Mouse (Mus musculus): ENCODE measurements around the gene Ucma. TPM values are rescaled to one million over a fixed set of nuclear protein-coding genes. Genes with fewer than 3 reads are reported as not detected.

Gene Ucma
- not detected in 4 replicates for total RNA-seq (2023; ENCODE audit: inconsistent age)

DNA sequence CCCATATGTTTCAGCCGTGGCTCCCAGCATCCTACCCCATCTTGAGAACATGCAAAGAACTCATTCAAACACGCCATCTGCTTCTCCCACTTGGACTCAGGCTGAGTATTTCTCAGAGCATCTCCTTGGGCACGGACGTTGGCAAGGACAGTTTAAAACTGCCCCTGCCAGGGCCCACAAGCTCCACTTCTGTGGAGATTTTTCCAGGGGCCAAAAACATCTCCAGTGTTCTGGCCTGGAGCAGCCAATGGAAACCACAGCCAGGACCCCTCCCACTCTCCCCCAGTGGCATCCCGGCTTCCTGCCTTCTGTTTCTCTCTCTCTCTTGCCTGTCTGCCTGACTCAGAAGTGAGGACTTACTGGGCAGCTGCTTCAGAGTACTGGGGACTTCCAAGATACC, at the start of gene Ucma:
Gene Ucma, plus strand, starts transcription at position 316 of the 400 bp plus-strand sequence.

DNA sequence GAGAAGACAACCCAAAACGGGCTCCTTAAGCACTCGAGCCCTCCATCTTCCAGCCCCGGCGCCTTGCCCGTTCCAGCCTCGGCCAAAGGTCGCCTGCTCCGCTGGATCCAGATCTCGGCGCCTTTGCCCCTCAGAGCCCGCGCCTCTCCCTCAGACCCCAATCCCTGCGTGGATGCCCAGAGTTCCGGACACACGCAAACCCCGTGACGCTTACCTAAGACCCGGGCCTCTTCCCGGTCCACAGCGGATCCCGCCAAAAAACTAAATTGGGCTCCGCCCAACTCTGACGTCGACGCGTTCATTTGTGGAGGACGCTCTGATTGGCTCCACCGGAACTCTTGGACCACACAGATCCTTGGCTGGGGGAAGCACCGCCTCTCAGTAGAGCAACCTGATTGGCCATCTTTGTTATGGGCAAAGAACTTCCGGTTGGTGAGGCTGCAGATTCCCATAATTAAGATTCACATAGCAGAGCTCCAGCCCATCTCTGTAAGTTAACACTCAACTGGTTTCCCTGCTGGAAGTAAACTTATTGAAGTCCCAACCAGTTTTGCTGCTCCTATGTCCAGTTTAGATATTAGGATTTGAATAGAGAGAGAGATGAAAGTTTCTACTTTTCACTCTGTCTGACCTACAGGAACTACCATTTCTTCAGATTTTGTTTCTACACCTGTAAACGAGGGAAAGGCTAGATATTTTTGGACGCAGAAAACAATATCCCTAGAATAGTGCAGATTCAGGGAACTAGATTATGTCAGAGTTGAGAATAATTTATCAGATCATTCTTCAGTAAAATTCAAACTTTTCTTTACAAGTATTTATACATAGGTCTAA, 36.8 kb downstream of the Ucma start, which contains the start of gene Mcm10:
Gene Mcm10, minus strand, starts transcription at position 301 of the 834 bp plus-strand sequence.

Other genes starting within 250 kb of the Ucma start
- 21.3 to 28.2 TPM (median 24.0 TPM) in 4 replicates for gene Sephs1, start 94.6 kb upstream of the Ucma start, total RNA-seq (2023; ENCODE audit: inconsistent age)
- gene Phyh, start 57.1 kb upstream of the Ucma start, total RNA-seq (2023; ENCODE audit: inconsistent age), result 38.8 to 48.4 TPM (median 45.7 TPM) in 4 replicates
- 1.4 to 4.0 TPM (median 2.8 TPM) in 4 replicates for gene Mcm10, start 36.7 kb downstream of the Ucma start, total RNA-seq (2023; ENCODE audit: inconsistent age)
- 4.5 to 9.3 TPM (median 7.7 TPM) in 4 replicates for gene Optn, start 87.9 kb downstream of the Ucma start, total RNA-seq (2023; ENCODE audit: inconsistent age)
- gene Ccdc3, start 161.7 kb downstream of the Ucma start, total RNA-seq (2023; ENCODE audit: inconsistent age), result not detected in 4 replicates

Data from B cell, adult (primary cell).